Mouse (Mus musculus) lung, postnatal 0 days (tissue): ENCODE measurements around the gene Hist1h2bf.

Source experiments
- CTCF ChIP-seq: IDR thresholded peaks from 2 replicates; pipeline ENCODE4 v1.5.1; 2016; ENCODE audit warnings: antibody characterized with exemption, mild to moderate bottlenecking
- EP300 ChIP-seq: IDR thresholded peaks from 2 replicates; pipeline ENCODE4 v1.6.1; 2016; ENCODE audit warnings: antibody characterized with exemption, mild to moderate bottlenecking, control low read depth

DNA sequence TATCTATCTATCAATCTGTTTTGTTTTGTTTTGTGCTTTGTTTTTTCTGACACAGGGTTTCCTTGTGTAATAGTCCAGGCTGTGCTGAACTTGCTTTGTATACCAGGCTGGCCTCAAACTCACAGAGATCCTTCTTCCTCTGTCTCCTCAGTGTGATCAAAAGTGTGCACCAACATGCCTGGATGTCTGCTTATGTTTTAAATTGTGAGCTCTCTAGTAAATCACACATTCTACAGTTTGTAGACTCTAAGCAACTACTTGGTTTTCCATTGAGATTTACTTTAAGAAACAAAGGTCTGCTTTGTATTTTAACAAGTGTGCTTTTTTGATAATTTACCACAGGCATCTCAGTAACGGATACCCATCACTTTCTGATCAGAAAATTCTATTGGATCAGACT lies 3.8 kb upstream of the Hist1h2bf start:
- TF ChIP-seq CTCF: no peak
- no peak for TF ChIP-seq EP300
